ENCODE assay signal across 15 mouse cellular contexts in genomic region chr1:151983991-151984390, GRCm38 (mm10).
DNase-seq lines count a peak whose midpoint lies in the region; ATAC-seq and TF ChIP-seq lines count a peak whose summit lies in the region.
"Had no signal": no experiment of that assay in that cellular context is flagged by ENCODE, and none has a peak within 500 bp of the region (broad histone marks: within the 10 kb centered on the region; RNA-seq: fewer than 3 reads in every experiment).

No protein-coding gene starts in this region.

- H3K9me3 ChIP-seq in forebrain, embryonic 16.5 days (ENCODE audit: control insufficient read depth, low read length), result no peaks in the 10 kb centered on the region
- H3K9me3 ChIP-seq in neural tube, embryonic 13.5 days, result no peaks in the 10 kb centered on the region
- H3K9me3 ChIP-seq: heart, embryonic 15.5 days; limb, embryonic 12.5 days; liver, embryonic 15.5 days had no signal

- H3K36me3 ChIP-seq in forebrain, embryonic 16.5 days (ENCODE audit: control insufficient read depth, insufficient read depth), result no peaks in the 10 kb centered on the region
- H3K36me3 ChIP-seq in neural tube, embryonic 13.5 days, result no peaks in the 10 kb centered on the region
- H3K36me3 ChIP-seq: heart, embryonic 15.5 days; limb, embryonic 12.5 days; liver, embryonic 15.5 days had no signal

- H3K27me3 ChIP-seq in cerebellum, adult 2 months (ENCODE audit: control insufficient read depth, insufficient read depth, low read length), result no peaks in the 10 kb centered on the region
- H3K27me3 ChIP-seq in forebrain, embryonic 16.5 days (replicated peaks; ENCODE audit: control insufficient read depth, insufficient read depth, low read length), result no peaks in the 10 kb centered on the region
- no peaks in the 10 kb centered on the region for H3K27me3 ChIP-seq in neural tube, embryonic 13.5 days
- H3K27me3 ChIP-seq: heart, embryonic 15.5 days; limb, embryonic 12.5 days; liver, embryonic 15.5 days had no signal

- TF ChIP-seq CTCF in cerebellum, adult 2 months (IDR thresholded peaks at IDR 0.05; ENCODE audit: borderline replicate concordance, insufficient read depth, low read depth, low read length), result no peak

- H3K4me3 ChIP-seq in cerebellum, adult 2 months (replicated peaks; ENCODE audit: insufficient read depth, low read depth, low read length), result no peak overlapping the region
- no peak overlapping the region for H3K4me3 ChIP-seq in forebrain, embryonic 16.5 days (replicated peaks; ENCODE audit: low read length)
- H3K4me3 ChIP-seq in neural tube, embryonic 13.5 days, result no peak overlapping the region
- H3K4me3 ChIP-seq: heart, embryonic 15.5 days; limb, embryonic 12.5 days; liver, embryonic 15.5 days had no signal

- H3K4me2 ChIP-seq in forebrain, embryonic 16.5 days (ENCODE audit: low read length), result no peak overlapping the region
- H3K4me2 ChIP-seq in neural tube, embryonic 13.5 days, result no peak overlapping the region
- H3K4me2 ChIP-seq: heart, embryonic 15.5 days; limb, embryonic 12.5 days; liver, embryonic 15.5 days had no signal

- DNase-seq in cerebellum, adult 2 months, result no peak
- no peak for DNase-seq in cerebellum, postnatal 36 days
- no peak for DNase-seq in lung, postnatal 4 days
- DNase-seq in gastrocnemius, adult 18-20 months (ENCODE audit: low spot score), result no peak
- DNase-seq in spleen, postnatal 36 days (ENCODE audit: low spot score in 2 of 2), result no peak
- DNase-seq: adrenal gland, postnatal 14 days; cerebellum, postnatal 10 days; lung, postnatal 14 days; thymus, postnatal 14 days had no signal

- peaks cover 45% of the 10 kb centered on the region for H3K4me1 ChIP-seq in cerebellum, adult 2 months (ENCODE audit: control insufficient read depth, insufficient read depth, low read length)
- H3K4me1 ChIP-seq in forebrain, embryonic 16.5 days (replicated peaks; ENCODE audit: control insufficient read depth, insufficient read depth, low read length), result peaks cover 35% of the 10 kb centered on the region
- H3K4me1 ChIP-seq in neural tube, embryonic 13.5 days (replicated peaks), result peaks cover 55% of the 10 kb centered on the region
- H3K4me1 ChIP-seq: liver, embryonic 15.5 days had no signal

- ATAC-seq in forebrain, embryonic 16.5 days, result peak; percentile 18; the same call in 1 of the 2 replicates
- peak; percentile 59 for ATAC-seq in megakaryocyte-erythroid progenitor cell, adult 5-6 weeks (replicated peaks; ENCODE audit: low FRiP score, low TSS enrichment, poor library complexity, severe bottlenecking)
- ATAC-seq in neural tube, embryonic 13.5 days (ENCODE audit: low read depth), result no peak

- no peak for TF ChIP-seq POLR2A in cerebellum, adult 2 months (IDR thresholded peaks at IDR 0.05; ENCODE audit: borderline replicate concordance, insufficient read depth, low read length)

- no peak overlapping the region for H3K9ac ChIP-seq in forebrain, embryonic 16.5 days (replicated peaks; ENCODE audit: low read depth, low read length)
- peak overlapping the region; percentile 6; the same call in 1 of the 2 replicates for H3K9ac ChIP-seq in neural tube, embryonic 13.5 days
- H3K9ac ChIP-seq: heart, embryonic 15.5 days; limb, embryonic 12.5 days; liver, embryonic 15.5 days had no signal

- 43% methylated on average over 4 of the region's 4 CpGs for WGBS in cerebellum, adult 2 months
- 12% methylated on average over 4 of the region's 4 CpGs for WGBS in forebrain, embryonic 16.5 days
- 34% methylated on average over 4 of the region's 4 CpGs for WGBS in neural tube, embryonic 13.5 days

- H3K27ac ChIP-seq in cerebellum, adult 2 months (ENCODE audit: insufficient read depth, low read length), result peak overlapping the region; percentile 54; the same call in 1 of the 2 replicates
- peak overlapping the region; percentile 73 for H3K27ac ChIP-seq in forebrain, embryonic 16.5 days (ENCODE audit: low read length)
- peak overlapping the region; percentile 57 for H3K27ac ChIP-seq in neural tube, embryonic 13.5 days (replicated peaks)
- H3K27ac ChIP-seq: heart, embryonic 15.5 days; limb, embryonic 12.5 days; liver, embryonic 15.5 days had no signal
